Mouse (Mus musculus): ENCODE data around the gene Fbxo48.

Fbxo48 gene

DNA sequence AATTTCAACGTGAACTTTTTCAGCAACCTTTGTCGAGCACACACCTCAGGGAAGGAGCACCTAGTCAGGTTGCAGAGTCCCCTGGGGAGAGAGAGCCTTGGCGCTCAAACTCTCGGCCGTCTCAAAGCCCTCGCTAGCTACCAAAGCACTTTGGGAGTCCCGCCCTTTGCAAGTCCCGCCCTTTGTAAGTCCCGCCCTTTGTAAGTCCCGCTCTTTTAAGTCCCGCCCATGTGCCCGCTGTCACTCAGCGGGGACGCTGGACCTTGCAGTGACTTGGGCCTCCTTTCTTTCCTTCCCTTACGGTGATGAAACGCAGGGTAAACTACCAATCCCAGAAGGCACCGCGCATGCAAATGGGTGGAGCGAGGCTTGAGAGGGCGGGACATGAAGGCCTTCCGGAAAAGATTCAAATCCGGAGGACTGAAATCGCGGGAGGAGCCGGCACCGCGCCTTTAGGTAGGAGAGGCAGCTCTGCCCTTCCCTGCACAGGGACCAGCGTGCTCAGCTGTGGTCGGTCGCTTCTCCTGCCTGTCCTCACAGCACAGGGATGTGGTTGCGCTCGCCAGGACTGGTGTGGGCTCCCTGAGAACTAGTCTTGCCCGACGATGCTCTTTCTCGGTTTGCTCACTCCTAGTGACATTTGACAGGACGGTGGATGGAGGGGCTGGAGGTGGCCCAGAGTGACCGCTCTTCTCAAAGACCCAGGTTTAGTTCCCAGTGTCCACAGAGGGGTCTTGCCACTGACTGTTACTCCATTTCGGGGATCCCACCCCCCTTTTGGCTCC lies at the start of gene Fbxo48:
Fbxo48 (plus strand) TSS at position 400 of the 785 bp plus-strand sequence.
- ChIA-PET POLR2A (interaction anchor here in 3 of 4 experiments (0.5 to 3.4 kb wide), 37 partner anchors 8 to 455 kb away, joined by 3 to 19 read pairs (median 4); partner anchors contain the start of genes Sec61g (in 3 of the 3), C1d (in 1 of the 3) and Pno1 (in 1 of the 3)), CTCF (no interaction called here)

DNA sequence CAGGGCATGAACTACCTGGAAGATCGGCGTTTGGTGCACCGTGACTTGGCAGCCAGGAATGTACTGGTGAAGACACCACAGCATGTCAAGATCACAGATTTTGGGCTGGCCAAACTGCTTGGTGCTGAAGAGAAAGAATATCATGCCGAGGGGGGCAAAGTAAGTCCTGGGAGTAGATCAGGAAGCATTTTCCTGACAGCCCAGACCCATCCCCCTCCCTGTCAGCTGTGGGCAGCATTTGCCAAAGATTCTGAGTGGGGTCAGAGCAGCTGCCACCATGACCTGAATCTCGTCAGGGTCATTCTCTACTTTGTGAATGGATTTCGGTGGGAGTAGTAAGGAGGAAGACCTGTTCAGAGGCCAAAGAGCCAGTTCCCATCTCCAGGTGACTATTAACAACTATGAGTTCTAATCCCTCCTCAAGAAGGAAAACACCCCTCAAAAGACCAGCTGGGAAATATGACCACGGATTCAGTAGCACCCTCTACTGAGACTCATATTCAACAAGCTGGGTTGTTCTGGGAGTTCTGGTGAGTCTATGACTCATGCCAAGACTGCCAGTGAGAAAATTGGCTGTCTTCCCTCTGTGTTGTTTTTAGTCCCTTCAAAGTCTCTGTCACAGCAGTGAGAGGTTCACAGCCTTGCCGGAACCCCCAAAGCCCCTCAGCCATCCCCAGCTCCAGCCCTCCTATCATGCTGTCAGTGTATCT lies 46.7 kb upstream of the Fbxo48 start:
- ChIA-PET POLR2A (no interaction called here), CTCF (no interaction called here)

DNA sequence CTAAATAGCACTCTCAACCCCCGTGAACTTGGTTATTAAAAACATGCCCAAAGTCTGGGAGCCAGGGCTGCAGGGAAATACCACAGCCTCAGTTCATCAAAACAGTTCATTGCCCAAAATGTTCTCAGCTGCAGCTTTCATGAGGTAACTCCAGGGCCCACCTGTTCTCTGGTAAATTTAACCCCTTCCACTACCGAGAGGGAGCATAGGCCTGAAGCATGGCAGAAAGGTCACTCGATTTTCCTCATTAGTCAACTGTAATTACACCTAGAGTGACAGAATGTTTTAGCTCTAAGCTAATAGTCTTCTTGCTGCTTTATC lies 46.2 kb upstream of the Fbxo48 start:
- ChIA-PET POLR2A (no interaction called here), CTCF (no interaction called here)

DNA sequence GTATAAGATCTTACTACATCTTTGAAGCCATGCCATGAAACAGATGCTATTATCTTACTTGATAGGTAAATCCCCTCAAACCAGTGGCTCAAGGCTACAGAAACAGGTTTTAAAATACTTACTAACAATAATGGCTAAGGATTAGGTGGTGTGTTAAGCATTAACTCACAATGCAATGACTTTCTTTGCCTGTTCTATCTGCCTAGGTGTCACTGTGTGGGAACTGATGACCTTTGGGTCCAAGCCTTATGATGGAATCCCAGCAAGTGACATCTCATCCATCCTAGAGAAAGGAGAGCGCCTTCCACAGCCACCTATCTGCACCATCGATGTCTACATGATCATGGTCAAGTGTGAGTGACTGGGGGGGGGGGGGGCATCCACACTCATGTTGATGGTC lies 44.6 kb upstream of the Fbxo48 start:
- ChIA-PET POLR2A (no interaction called here), CTCF (no interaction called here)

DNA sequence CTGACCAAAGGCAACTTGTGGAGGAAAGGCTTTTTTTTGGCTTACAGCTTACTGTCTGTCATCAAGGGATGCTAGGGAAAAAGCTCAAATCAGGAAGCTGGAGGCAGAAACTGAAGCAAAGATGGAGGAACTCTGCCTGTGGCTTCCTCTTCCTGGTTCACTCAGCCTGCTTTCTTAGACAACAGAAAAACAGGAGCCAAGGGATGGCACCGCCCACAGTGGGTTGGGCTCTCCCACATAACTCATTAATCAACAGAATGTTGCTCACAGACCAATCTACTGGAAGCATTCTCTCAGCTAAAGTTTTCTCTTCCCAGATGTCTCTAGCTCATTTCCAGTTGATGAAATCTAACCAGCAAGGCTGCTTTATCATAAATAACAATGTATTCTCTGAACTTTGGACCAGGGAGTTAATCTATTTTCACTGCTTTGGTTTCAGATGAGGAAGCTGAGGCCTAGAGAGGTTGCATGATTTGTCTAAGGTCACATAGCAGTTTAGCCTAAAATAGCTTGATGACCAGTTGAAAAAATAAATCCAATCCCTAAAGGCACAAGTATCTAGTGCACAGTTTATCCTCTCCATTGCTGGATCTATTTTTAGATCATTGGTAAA lies 43.6 kb upstream of the Fbxo48 start:
- POLR2A ChIA-PET: interaction anchor here in 1 of 4 experiments (0.8 kb wide), 1 partner anchor 21 kb away, joined by 3 read pairs; no protein-coding TSS in a partner anchor
- CTCF ChIA-PET: no interaction called here

DNA sequence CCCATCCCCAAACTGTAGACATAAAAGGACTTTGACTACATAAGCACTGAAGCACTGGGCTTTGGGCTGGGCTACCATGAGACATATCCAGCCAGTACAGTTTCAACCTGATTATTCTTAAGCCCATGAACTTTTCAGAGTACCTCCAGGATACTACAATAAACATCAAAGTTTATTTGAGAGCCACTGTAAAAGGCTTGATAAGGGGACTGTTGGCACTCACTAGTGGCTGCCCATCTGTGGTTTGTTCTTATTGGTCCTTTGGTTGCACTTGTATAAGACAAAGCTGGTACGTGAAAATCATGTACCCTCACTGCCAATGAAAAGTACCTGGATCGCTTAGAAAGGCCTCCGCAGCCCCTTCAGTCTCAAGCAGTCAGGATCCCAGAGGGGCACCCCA lies 36.4 kb upstream of the Fbxo48 start:
- POLR2A ChIA-PET: interaction anchor here in 1 of 4 experiments (2.1 kb wide), 1 partner anchor 36 kb away, joined by 6 read pairs; the partner anchor contains the start of gene Fbxo48
- CTCF ChIA-PET: no interaction called here

DNA sequence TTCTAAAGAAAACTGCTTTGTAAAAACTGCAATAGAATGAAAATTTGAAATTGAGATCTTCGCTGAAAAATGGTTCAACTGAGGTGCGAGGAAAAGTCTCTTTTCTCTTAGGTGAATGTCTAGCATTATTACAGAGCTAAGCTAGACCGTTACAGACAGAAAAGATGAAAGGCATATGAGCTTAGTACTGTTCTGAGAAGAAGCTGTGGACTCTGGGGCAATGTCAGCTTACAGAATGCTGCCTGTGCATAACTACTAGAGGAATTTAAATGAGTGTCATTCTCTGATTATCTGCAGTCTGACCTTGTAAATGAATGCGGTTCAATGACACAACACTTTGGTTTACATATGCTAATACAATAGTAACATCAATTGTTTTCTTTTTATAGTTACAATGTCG lies 35.3 kb upstream of the Fbxo48 start:
- ChIA-PET POLR2A (interaction anchor here in 2 of 4 experiments (0.9 to 2.1 kb wide), 3 partner anchors 30 to 35 kb away, joined by 3 to 6 read pairs (median 4); partner anchors contain the start of gene Fbxo48 (in 1 of the 2)), CTCF (no interaction called here)

DNA sequence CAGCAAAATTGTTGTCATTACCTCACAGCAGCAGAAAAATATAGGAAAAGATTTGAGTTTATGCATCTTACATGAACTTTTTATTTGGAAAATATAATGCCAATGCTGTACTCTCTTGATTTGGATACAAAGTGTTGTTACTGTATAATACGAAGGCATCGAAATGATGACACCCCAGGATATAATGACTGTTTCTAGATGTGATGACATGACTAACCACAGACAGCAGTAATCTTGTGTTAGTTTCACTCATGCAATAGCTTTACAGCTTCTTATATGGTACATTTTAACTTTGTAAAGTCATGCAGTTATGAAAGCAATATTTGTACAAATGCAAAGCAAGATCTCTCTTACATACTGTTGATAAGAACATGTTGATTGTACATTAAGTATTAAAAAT lies 33.7 kb upstream of the Fbxo48 start:
- POLR2A ChIA-PET: no interaction called here
- CTCF ChIA-PET: no interaction called here

DNA sequence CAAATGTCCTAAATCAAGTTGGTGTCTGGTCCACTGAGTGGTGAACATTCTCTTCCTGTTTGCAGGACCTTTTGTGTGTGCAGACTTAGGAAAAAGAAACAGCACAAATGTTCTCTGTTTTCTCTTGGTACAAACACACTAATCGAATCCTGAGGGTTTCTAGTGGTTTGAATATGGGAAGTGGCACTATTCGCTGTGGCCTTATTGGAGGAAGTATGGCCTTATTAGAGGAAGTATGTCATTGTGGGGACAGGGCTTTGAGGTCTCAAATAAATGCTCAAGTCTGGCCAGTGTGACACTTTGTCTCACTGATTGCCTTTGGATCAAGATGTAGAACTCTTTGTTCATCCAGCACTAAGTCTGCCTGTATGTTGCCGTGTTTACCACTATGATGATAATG lies 19.0 kb upstream of the Fbxo48 start:
- ChIA-PET POLR2A (interaction anchor here in 1 of 4 experiments (0.6 kb wide), 1 partner anchor 94 kb away, joined by 3 read pairs; no protein-coding TSS in a partner anchor), CTCF (no interaction called here)

DNA sequence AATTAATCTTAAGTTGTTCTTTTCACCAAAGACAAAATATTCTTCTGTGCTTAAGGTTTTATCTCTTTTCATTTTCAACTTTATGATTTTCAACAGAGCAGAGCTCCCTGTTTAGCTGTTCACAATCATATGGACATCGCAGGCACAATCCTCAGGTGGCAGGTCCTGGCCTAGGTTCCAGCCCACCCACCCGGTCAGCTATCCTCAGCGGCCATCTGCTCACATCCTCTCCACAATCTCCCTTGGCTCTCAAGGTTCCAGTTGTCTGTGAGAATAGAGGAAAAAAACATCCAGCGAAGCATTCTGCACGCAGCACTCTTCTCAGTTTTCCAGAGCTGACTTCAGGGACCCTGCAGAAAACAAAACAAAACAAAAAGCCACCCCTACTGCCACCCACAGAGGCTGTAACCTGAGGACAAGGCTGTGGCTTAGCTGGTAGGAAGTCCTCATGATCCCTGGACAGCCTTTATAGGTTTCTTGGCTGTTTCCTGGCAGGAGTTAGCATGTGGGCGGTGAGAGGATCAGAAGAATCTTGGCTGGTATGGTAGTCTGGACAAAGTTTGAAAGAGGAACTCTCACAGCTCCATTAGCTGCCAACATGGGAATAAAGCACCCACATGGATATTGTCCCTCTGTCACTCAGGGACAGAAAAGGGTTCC lies 15.5 kb upstream of the Fbxo48 start:
- POLR2A ChIA-PET: no interaction called here
- CTCF ChIA-PET: no interaction called here

DNA sequence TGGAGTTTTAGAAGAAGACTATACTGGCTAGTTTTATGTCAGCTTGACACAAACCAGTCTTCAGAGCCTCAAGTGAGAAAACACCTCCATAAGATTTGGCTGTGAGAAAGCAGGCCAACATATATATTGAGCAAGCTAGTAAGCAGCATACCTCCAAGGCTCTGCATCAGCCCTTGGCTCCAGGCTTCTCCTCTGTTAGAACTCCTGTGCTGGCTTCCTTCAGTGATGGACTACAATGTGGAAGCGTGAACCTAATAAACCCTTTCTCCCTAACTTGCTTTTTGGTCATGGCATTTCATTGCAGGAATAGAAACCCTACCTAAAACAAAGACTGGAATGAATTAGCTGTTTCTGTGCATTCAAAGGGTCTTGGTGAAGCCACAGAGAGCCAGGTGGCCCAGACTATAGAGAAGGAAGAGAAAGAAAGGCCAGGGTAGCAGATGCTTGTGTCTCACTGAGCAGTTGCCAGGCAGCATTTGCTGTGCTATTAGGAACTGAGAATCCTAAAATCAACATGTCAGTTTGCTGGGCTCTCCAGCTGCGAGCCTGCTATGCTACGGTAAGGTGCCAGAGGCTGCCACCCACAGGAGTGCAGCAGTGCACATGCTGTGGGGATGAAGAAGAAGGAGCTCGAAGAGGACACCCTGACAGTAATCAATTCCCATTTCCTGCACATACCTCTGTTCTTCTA lies 9.9 kb upstream of the Fbxo48 start:
- ChIA-PET POLR2A (interaction anchor here in 2 of 4 experiments (0.6 to 3.1 kb wide), 2 partner anchors 9 to 118 kb away, joined by 4 to 13 read pairs; no protein-coding TSS in a partner anchor), CTCF (no interaction called here)

DNA sequence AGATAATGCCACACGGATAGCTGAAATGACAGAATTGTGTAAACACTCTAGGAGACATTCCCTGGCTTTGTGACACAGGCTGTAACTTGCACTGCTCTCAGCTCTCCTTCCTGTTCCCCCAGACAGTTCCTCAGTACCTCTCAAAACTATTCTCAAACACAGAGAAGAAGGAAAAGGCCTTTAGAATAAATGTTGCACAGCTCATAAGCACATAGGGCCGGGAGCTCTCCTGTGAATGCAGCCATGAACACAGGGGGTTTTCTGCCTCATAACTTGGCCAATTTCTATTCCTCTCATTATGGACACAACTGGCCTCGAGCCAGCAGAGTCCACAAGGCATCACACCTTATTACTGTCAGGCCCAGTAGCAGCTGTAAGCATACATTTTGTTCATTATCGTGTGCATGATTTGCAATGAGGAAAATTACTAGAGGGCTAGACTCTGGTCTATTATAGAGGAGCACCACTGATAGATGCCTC lies 9.2 kb upstream of the Fbxo48 start:
- CTCF ChIA-PET: no interaction called here

DNA sequence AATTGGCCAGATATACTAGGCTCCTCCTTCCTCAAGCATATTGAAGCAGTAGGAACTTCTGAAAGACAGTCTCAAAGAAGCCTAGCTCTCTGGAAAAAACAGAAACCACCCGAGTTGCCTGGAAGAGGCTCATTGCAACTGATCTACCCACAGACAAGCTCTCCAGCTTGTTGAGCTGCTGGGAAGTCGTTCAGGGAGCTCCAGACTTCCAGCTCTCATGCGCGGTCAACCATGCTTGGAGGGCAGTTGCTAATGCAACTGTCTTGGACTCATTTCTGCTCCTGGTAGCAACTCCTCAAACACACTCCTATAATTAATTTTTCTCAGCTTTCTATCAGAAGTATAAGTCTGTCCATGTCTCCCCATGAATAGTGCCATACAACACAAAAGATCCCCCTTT lies 8.2 kb upstream of the Fbxo48 start:
- ChIA-PET POLR2A (interaction anchor here in 1 of 4 experiments (1.1 kb wide), 1 partner anchor 8 kb away, joined by 3 read pairs; the partner anchor contains the start of gene Fbxo48), CTCF (interaction anchor here in 1 of 4 experiments (0.6 kb wide), 1 partner anchor 16 kb away, joined by 10 read pairs; no protein-coding TSS in a partner anchor)

More for the DNA sequence above, 9.2 kb upstream of the Fbxo48 start:
- POLR2A ChIA-PET: interaction anchor here in 2 of 4 experiments (0.6 to 3.1 kb wide), 2 partner anchors 8 to 118 kb away, joined by 4 to 13 read pairs; no protein-coding TSS in a partner anchor

DNA sequence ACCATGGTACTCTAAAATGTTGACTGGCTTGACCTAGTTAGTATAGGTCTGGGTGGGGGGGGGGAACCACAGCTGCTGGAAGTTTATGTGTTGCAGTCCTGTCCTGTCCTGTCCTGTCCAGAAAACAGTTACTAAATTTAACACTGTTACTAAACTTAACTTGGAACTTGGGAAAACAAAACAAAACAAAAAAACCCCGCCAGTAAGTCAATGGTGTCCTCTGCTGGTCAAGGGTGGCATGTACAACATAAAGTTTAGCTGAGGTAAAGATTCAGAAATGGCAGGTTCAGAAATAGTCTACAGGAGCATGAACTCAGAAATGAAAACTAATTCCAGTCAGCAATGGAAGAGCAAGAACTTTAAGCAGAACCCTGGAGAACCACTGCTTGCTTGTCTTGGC lies 2.4 kb upstream of the Fbxo48 start:
- POLR2A ChIA-PET: interaction anchor here in 3 of 4 experiments (0.6 to 3.4 kb wide), 10 partner anchors 12 to 441 kb away, joined by 3 to 10 read pairs (median 4); partner anchors contain the start of genes Ppp3r1 (in 1 of the 3) and Sec61g (in 1 of the 3)
- CTCF ChIA-PET: interaction anchor here (0.7 to 1.2 kb wide), 7 partner anchors 40 to 688 kb away, joined by 3 to 7 read pairs (median 4); partner anchors contain the start of gene Sec61g (in 1 of the 4)

DNA sequence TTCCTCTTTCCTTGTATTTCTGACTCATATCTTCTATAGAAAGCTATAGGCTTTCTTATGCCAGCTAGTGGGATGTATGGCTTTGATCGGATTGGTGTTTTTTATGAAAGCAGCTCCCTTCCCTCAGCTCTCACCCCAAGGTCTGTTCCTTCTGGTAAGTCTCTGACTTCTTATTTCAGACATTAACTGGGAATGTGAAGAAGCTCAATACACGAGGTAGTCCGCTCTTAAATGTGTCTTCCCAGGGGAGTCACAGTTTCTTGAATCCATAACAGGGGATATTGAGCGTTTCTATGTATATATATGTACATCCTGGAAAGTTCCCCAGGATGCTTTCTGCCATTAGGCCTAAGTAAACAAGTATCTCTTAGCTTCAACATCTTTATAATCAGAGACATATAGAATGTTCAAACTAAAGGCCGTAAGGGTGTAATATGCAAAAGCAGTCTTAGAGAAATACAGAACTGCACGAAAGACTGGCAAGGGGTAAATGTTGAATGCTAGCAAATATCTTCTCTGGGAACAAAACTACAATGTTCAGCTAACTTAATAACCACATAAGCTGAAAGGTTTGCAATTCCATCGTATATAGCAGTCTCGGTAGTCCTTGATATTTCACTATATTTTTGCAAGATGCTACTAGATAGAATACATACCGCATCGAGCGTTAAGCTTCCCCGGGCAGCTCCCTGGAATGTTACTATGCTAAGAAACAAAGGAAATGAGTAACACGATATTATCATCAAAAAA lies 774 bp upstream of the Fbxo48 start:
- POLR2A ChIA-PET: interaction anchor here in 3 of 4 experiments (0.7 to 3.4 kb wide), 35 partner anchors 8 to 454 kb away, joined by 3 to 19 read pairs (median 5); partner anchors contain the start of genes Sec61g (in 3 of the 3), C1d (in 1 of the 3) and Pno1 (in 1 of the 3)
- CTCF ChIA-PET: interaction anchor here in 1 of 4 experiments (0.6 kb wide), 2 partner anchors 240 to 343 kb away, joined by 3 read pairs; no protein-coding TSS in a partner anchor

DNA sequence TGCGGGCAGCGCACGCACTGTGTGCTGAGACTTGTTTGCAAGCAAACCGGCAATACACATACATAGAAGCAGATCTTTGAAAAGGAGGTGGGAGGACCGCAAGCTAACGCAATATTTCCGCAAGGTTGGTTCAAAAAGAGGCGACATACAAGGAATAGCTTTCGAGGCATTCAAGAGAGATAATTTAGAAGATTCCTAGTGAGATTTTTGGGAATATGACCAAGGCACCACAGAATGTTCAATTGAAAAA lies 511 bp downstream of the Fbxo48 start:
- ChIA-PET POLR2A (interaction anchor here in 3 of 4 experiments (1.1 to 2.7 kb wide), 14 partner anchors 9 to 453 kb away, joined by 3 to 19 read pairs (median 5); partner anchors contain the start of genes Sec61g (in 2 of the 3) and C1d (in 1 of the 3)), CTCF (no interaction called here)

DNA sequence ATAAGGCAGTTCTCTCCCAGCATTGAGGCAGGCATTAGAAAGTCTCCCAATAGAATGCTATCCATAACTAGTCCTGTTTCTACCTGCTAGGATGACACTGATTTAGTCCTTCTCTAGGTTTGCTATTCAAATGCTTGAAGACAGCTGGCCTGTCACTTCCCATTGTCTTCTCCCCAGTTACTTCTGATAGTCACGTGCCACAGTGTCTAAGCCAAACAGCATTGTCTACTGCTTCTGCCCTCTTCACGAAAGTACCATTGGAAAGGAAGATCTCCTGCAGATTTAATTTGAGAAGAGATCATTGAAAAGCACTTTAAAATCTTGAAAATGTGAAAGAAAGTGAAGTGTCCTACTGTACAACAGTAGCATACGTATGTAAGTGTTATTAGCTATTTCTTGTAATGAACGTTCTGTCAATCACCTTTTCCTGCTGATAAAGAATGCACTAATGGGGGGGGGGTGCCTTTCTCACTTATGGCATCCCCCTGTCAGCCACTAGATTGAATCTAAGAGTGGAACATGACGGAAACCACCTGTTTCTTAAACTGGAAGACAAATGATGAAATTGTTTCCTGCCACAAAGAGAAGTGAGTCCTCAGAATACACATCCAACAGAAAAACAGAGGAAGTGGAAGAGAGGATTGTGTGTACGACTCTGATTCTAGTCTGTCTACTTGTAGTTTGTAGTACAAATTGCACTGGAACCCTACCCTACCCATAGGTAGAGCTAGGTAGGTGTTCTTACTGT lies 5.1 kb downstream of the Fbxo48 start:
- ChIA-PET CTCF (interaction anchor here in 1 of 4 experiments (0.6 kb wide), 1 partner anchor 51 kb away, joined by 8 read pairs; no protein-coding TSS in a partner anchor), POLR2A (interaction anchor here in 2 of 4 experiments (0.6 kb wide), 2 partner anchors 166 to 236 kb away, joined by 3 to 5 read pairs; no protein-coding TSS in a partner anchor)

Data from embryonic stem cell, embryonic (primary cell).